Mouse (Mus musculus): Measurements from ENCODE around the gene Ifna2. TPM values are rescaled to one million over a fixed set of nuclear protein-coding genes. Genes with fewer than 3 reads are reported as not detected.
A peak's percentile ranks its signal among the peaks of the same experiment; 100 is the strongest.

Gene Ifna2
- polyA plus RNA-seq, 1 experiment from 2014 or later = not detected

- WGBS = 18% methylated on average over 11 of the region's 11 CpGs
- H3K9me3 ChIP-seq = no peaks in the 10 kb centered on the region
- H3K27ac ChIP-seq = no peak overlapping the region
- H3K4me2 ChIP-seq (replicated peaks) = peak overlapping the region; percentile 55
- peak; percentile 91 for ATAC-seq
- no peaks in the 10 kb centered on the region for H3K36me3 ChIP-seq
- no peak overlapping the region for H3K9ac ChIP-seq
- no peaks in the 10 kb centered on the region for H3K27me3 ChIP-seq (replicated peaks)
- H3K4me3 ChIP-seq (replicated peaks) = peak overlapping the region; percentile 33
- H3K4me1 ChIP-seq (replicated peaks) = no peaks in the 10 kb centered on the region
Measured at GRCm38 (mm10) chr4:88641077-88641831, 42.5 kb downstream of the Ifna2 start.

- WGBS = 63% methylated on average over 8 of the region's 8 CpGs
- no peak for ATAC-seq
- Histone ChIP-seq H3K4me2 (replicated peaks) (peak overlapping the region; percentile 55), H3K36me3 (no peaks in the 10 kb centered on the region), H3K4me1 (replicated peaks) (no peaks in the 10 kb centered on the region), H3K27me3 (replicated peaks) (no peaks in the 10 kb centered on the region), H3K9ac (peak overlapping the region; percentile 34; the same call in 1 of the 2 replicates), H3K27ac (no peak overlapping the region), H3K4me3 (replicated peaks) (peak overlapping the region; percentile 33), H3K9me3 (no peaks in the 10 kb centered on the region)
Measured at GRCm38 (mm10) chr4:88640704-88641076, 43.0 kb downstream of the Ifna2 start.

DNA sequence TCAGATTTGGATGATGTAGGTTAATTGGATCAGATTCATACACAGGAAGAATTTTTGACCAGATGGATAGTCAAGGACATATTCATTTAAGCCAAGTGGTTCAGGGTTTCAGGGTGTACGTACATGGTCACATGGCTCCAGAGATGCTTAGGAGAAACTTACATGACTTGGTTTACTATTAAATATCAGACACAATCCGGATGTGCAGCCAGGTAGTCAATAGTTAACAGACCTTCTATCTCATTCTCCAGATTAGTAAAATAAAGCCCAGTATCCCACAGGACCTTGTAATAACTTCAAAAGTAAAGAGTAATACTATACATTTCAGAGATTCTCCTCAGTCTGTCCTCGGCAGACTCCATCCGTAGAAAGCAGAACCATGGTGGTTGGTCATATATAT is 49.4 kb downstream of the Ifna2 start, which contains the start of gene C87499:
Gene C87499 (minus strand): TSS at position 101 of the 400 bp plus-strand sequence.
- ATAC-seq = no peak
- H3K9me3 ChIP-seq = no peaks in the 10 kb centered on the region
- H3K9ac ChIP-seq = no peak within 1 kb of the TSS
- no peak within 1 kb of the TSS for H3K4me2 ChIP-seq (replicated peaks)
- no peaks in the 10 kb centered on the region for H3K4me1 ChIP-seq (replicated peaks)
- H3K4me3 ChIP-seq (replicated peaks) = no peak within 1 kb of the TSS
- no peaks in the 10 kb centered on the region for H3K36me3 ChIP-seq
- H3K27ac ChIP-seq = no peak within 1 kb of the TSS
- no peaks in the 10 kb centered on the region for H3K27me3 ChIP-seq (replicated peaks)
- WGBS = 87% methylated on average over 4 of the region's 4 CpGs

Other genes starting within 250 kb of the Ifna2 start
- 12.2 and 12.7 TPM in 2 replicates for gene Hacd4, start 245.0 kb downstream of the Ifna2 start, polyA plus RNA-seq (2015; fragmentation: Nextera tagmentation; extraction: Ambion mirVana)
- not detected in 2 replicates for gene Ifnb1, start 161.1 kb downstream of the Ifna2 start, polyA plus RNA-seq (2015; fragmentation: Nextera tagmentation; extraction: Ambion mirVana)
- not detected in 2 replicates for gene Ifna15, start 125.7 kb downstream of the Ifna2 start, polyA plus RNA-seq (2015; fragmentation: Nextera tagmentation; extraction: Ambion mirVana)
- not detected in 2 replicates for gene Ifna14, start 112.1 kb downstream of the Ifna2 start, polyA plus RNA-seq (2015; fragmentation: Nextera tagmentation; extraction: Ambion mirVana)
- gene Ifna9, start 91.5 kb downstream of the Ifna2 start, polyA plus RNA-seq (2015; fragmentation: Nextera tagmentation; extraction: Ambion mirVana) = not detected in 2 replicates
- gene Ifna12, start 80.5 kb downstream of the Ifna2 start, polyA plus RNA-seq (2015; fragmentation: Nextera tagmentation; extraction: Ambion mirVana) = not detected in 2 replicates
- not detected in 2 replicates for gene C87499, start 49.5 kb downstream of the Ifna2 start, polyA plus RNA-seq (2015; fragmentation: Nextera tagmentation; extraction: Ambion mirVana)
- gene Ifna13, start 39.5 kb downstream of the Ifna2 start, polyA plus RNA-seq (2015; fragmentation: Nextera tagmentation; extraction: Ambion mirVana) = not detected in 2 replicates
- gene Ifna16, start 7.0 kb downstream of the Ifna2 start, polyA plus RNA-seq (2015; fragmentation: Nextera tagmentation; extraction: Ambion mirVana) = not detected in 2 replicates
- not detected in 2 replicates for gene Ifnab, start 7.4 kb upstream of the Ifna2 start, polyA plus RNA-seq (2015; fragmentation: Nextera tagmentation; extraction: Ambion mirVana)
- gene Gm26566, start 37.9 kb upstream of the Ifna2 start, polyA plus RNA-seq (2015; fragmentation: Nextera tagmentation; extraction: Ambion mirVana) = 0.80 and 0.97 TPM in 2 replicates
- 75.3 and 89.4 TPM in 2 replicates for gene Klhl9, start 38.6 kb upstream of the Ifna2 start, polyA plus RNA-seq (2015; fragmentation: Nextera tagmentation; extraction: Ambion mirVana)
- gene Gm13271, start 71.0 kb upstream of the Ifna2 start, polyA plus RNA-seq (2015; fragmentation: Nextera tagmentation; extraction: Ambion mirVana) = not detected in 2 replicates
- gene Gm13283, start 76.2 kb upstream of the Ifna2 start, polyA plus RNA-seq (2015; fragmentation: Nextera tagmentation; extraction: Ambion mirVana) = 0.39 and 0.80 TPM in 2 replicates
- 0.63 TPM in 1 of 2 replicates, not detected in the other for gene Gm13290, start 89.9 kb upstream of the Ifna2 start, polyA plus RNA-seq (2015; fragmentation: Nextera tagmentation; extraction: Ambion mirVana)
- not detected in 2 replicates for gene Gm13289, start 93.0 kb upstream of the Ifna2 start, polyA plus RNA-seq (2015; fragmentation: Nextera tagmentation; extraction: Ambion mirVana)
- gene Gm13272, start 95.9 kb upstream of the Ifna2 start, polyA plus RNA-seq (2015; fragmentation: Nextera tagmentation; extraction: Ambion mirVana) = not detected in 2 replicates
- not detected in 2 replicates for gene Ifnz, start 98.2 kb upstream of the Ifna2 start, polyA plus RNA-seq (2015; fragmentation: Nextera tagmentation; extraction: Ambion mirVana)
- 0.38 TPM in 1 of 2 replicates, not detected in the other for gene Gm13276, start 101.8 kb upstream of the Ifna2 start, polyA plus RNA-seq (2015; fragmentation: Nextera tagmentation; extraction: Ambion mirVana)
- gene Gm13277, start 104.7 kb upstream of the Ifna2 start, polyA plus RNA-seq (2015; fragmentation: Nextera tagmentation; extraction: Ambion mirVana) = not detected in 2 replicates
- not detected in 2 replicates for gene Gm13278, start 107.6 kb upstream of the Ifna2 start, polyA plus RNA-seq (2015; fragmentation: Nextera tagmentation; extraction: Ambion mirVana)
- gene Gm13275, start 110.6 kb upstream of the Ifna2 start, polyA plus RNA-seq (2015; fragmentation: Nextera tagmentation; extraction: Ambion mirVana) = not detected in 2 replicates
- not detected in 2 replicates for gene Gm13279, start 113.5 kb upstream of the Ifna2 start, polyA plus RNA-seq (2015; fragmentation: Nextera tagmentation; extraction: Ambion mirVana)
- gene Gm13285, start 115.8 kb upstream of the Ifna2 start, polyA plus RNA-seq (2015; fragmentation: Nextera tagmentation; extraction: Ambion mirVana) = 1.1 TPM in 2 replicates
- not detected in 2 replicates for gene Gm13287, start 119.3 kb upstream of the Ifna2 start, polyA plus RNA-seq (2015; fragmentation: Nextera tagmentation; extraction: Ambion mirVana)
- gene Gm13288, start 121.6 kb upstream of the Ifna2 start, polyA plus RNA-seq (2015; fragmentation: Nextera tagmentation; extraction: Ambion mirVana) = 0.08 TPM in 1 of 2 replicates, not detected in the other
- not detected in 2 replicates for gene Ifna7, start 132.3 kb upstream of the Ifna2 start, polyA plus RNA-seq (2015; fragmentation: Nextera tagmentation; extraction: Ambion mirVana)
- not detected in 2 replicates for gene Ifna11, start 136.0 kb upstream of the Ifna2 start, polyA plus RNA-seq (2015; fragmentation: Nextera tagmentation; extraction: Ambion mirVana)
- gene Ifna6, start 143.5 kb upstream of the Ifna2 start, polyA plus RNA-seq (2015; fragmentation: Nextera tagmentation; extraction: Ambion mirVana) = not detected in 2 replicates
- gene Ifna5, start 151.6 kb upstream of the Ifna2 start, polyA plus RNA-seq (2015; fragmentation: Nextera tagmentation; extraction: Ambion mirVana) = not detected in 2 replicates
- gene Ifna4, start 157.9 kb upstream of the Ifna2 start, polyA plus RNA-seq (2015; fragmentation: Nextera tagmentation; extraction: Ambion mirVana) = not detected in 2 replicates
- gene Ifna1, start 166.2 kb upstream of the Ifna2 start, polyA plus RNA-seq (2015; fragmentation: Nextera tagmentation; extraction: Ambion mirVana) = not detected in 2 replicates
- gene Ifne, start 196.3 kb upstream of the Ifna2 start, polyA plus RNA-seq (2015; fragmentation: Nextera tagmentation; extraction: Ambion mirVana) = not detected in 2 replicates